Mouse (Mus musculus) G1E (cell line): Measurements from ENCODE around the gene Pprc1.

Experiments used
- CTCF ChIP-seq: IDR thresholded peaks from 2 replicates; pipeline ENCODE4 v1.5.1; 2012; ENCODE audit warnings: low read depth, low read length, inconsistent platforms, mixed read lengths
- GATA1 ChIP-seq: IDR thresholded peaks from 2 replicates; pipeline ENCODE4 v1.6.1; 2012; ENCODE audit warnings: borderline replicate concordance, low read length, inconsistent platforms, mixed read lengths
- GATA2 ChIP-seq: IDR thresholded peaks from 2 replicates; pipeline ENCODE4 v1.6.1; 2012; ENCODE audit warnings: low read depth, low read length, inconsistent platforms, borderline replicate concordance
- POLR2AphosphoS5 ChIP-seq: IDR thresholded peaks from 2 replicates; pipeline ENCODE4 v1.6.1; 2012; ENCODE audit warnings: low read depth, low read length, inconsistent platforms; ENCODE audit not compliant: insufficient replicate concordance
- TAL1 ChIP-seq: conservative IDR thresholded peaks from 2 replicates; pipeline ENCODE4 v1.6.1; 2012; ENCODE audit warnings: low read depth, low read length, inconsistent platforms, mixed read lengths

- TF ChIP-seq GATA1 (no peak), CTCF (no peak), POLR2AphosphoS5 (no peak), TAL1 (no peak), GATA2 (no peak)
These were observed 59.5 kb downstream of the Pprc1 start for GRCm38 (mm10) chr19:46104187-46104557.
